Mouse (Mus musculus): ENCODE measurements around the gene Nlgn1. TPM values are rescaled to one million over a fixed set of nuclear protein-coding genes. Genes with fewer than 3 reads are reported as not detected.

Nlgn1 gene
- polyA plus RNA-seq, 2 experiments, result not detected

DNA sequence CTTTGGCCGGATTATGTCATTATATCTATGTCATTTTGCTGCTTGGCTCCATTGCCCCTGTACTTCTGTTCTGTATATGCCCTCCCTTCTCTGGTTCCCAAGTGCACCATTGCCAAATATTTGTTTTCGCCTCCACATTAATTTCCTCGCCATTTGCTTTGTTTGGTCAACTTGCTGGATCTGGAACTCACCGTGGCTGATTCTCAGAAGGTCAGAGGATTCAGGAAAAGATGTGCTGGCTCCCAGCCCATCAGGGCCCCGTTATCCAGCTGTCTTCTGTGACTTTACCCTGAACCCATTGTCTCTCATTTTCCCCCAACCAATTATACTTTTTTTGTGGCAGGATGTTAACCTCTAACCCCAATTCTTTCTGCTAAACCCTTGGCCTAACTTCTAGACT, 158.0 kb downstream of the Nlgn1 start:
- no peak overlapping the region for H3K9ac ChIP-seq (replicated peaks)
- no peaks in the 10 kb centered on the region for H3K36me3 ChIP-seq (replicated peaks; ENCODE audit: control insufficient read depth, insufficient read depth, low read depth)
- no peaks in the 10 kb centered on the region for H3K27me3 ChIP-seq (ENCODE audit: control insufficient read depth, insufficient read depth, low read length)
- DNase-seq (ENCODE audit: low read depth in 3 of 3, low spot score in 3 of 3) (no peak), ATAC-seq (ENCODE audit: insufficient read depth) (no peak)
- H3K27ac ChIP-seq, result no peak overlapping the region
- 47% methylated on average over 5 of the region's 5 CpGs for WGBS (ENCODE audit: insufficient replicate concordance)
- no peak overlapping the region for H3K4me2 ChIP-seq (ENCODE audit: low read depth)
- TF ChIP-seq CTCF (IDR thresholded peaks at IDR 0.05; ENCODE audit: low read depth) (no peak), EP300 (IDR thresholded peaks at IDR 0.05; ENCODE audit: low read depth) (no peak)
- H3K4me3 ChIP-seq (ENCODE audit: insufficient read depth in 1 of 2, low read depth in 2 of 2, low read length in 2 of 2), result no peak overlapping the region
- no peaks in the 10 kb centered on the region for H3K4me1 ChIP-seq (replicated peaks; ENCODE audit: control insufficient read depth in 2 of 2, insufficient read depth in 2 of 2, low read length in 1 of 2)
- no peaks in the 10 kb centered on the region for H3K9me3 ChIP-seq (ENCODE audit: control insufficient read depth, low read length)

- Histone ChIP-seq H3K36me3 (replicated peaks; ENCODE audit: control insufficient read depth, insufficient read depth, low read depth) (no peaks in the 10 kb centered on the region), H3K9me3 (ENCODE audit: control insufficient read depth, low read length) (no peaks in the 10 kb centered on the region), H3K4me1 (replicated peaks; ENCODE audit: control insufficient read depth in 2 of 2, insufficient read depth in 2 of 2, low read length in 1 of 2) (no peaks in the 10 kb centered on the region), H3K27ac (no peak overlapping the region), H3K4me3 (ENCODE audit: insufficient read depth in 1 of 2, low read depth in 2 of 2, low read length in 2 of 2) (no peak overlapping the region), H3K27me3 (ENCODE audit: control insufficient read depth, insufficient read depth, low read length) (no peaks in the 10 kb centered on the region), H3K9ac (replicated peaks) (no peak overlapping the region), H3K4me2 (ENCODE audit: low read depth) (no peak overlapping the region)
- no peak for ATAC-seq (ENCODE audit: insufficient read depth)
- 50% methylated on average over 3 of the region's 3 CpGs for WGBS (ENCODE audit: insufficient replicate concordance)
- DNase-seq (ENCODE audit: low read depth in 3 of 3, low spot score in 3 of 3), result no peak
- TF ChIP-seq EP300 (IDR thresholded peaks at IDR 0.05; ENCODE audit: low read depth), result no peak
- no peak for TF ChIP-seq CTCF (IDR thresholded peaks at IDR 0.05; ENCODE audit: low read depth)
These were observed 158.6 kb downstream of the Nlgn1 start for GRCm38 (mm10) chr3:26173613-26174012.

DNA sequence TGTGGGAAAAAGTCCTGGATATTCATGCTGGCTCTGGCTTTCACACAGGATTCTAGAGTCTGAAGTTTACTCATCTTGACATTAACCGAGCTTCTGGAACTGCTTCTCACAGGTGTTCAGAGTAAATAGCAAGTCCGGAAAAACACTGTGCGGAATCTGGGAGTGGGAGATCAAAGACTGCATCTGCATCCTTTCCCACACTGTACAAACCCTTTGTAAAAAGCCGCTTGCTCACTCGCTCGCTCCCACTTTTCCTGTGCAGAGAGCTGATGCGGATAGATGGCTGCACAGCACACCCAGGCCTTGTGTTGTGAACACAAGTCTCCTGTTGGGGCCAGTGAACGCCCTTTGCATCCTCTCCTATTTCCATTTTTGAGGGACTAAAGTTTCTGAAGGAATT, 165.5 kb downstream of the Nlgn1 start:
- Histone ChIP-seq H3K36me3 (replicated peaks; ENCODE audit: control insufficient read depth, insufficient read depth, low read depth) (no peaks in the 10 kb centered on the region), H3K9me3 (ENCODE audit: control insufficient read depth, low read length) (no peaks in the 10 kb centered on the region), H3K4me3 (ENCODE audit: insufficient read depth in 1 of 2, low read depth in 2 of 2, low read length in 2 of 2) (no peak overlapping the region), H3K9ac (replicated peaks) (no peak overlapping the region), H3K27me3 (ENCODE audit: control insufficient read depth, insufficient read depth, low read length) (no peaks in the 10 kb centered on the region), H3K4me1 (replicated peaks; ENCODE audit: control insufficient read depth in 2 of 2, insufficient read depth in 2 of 2, low read length in 1 of 2) (no peaks in the 10 kb centered on the region), H3K4me2 (ENCODE audit: low read depth) (no peak overlapping the region), H3K27ac (no peak overlapping the region)
- DNase-seq (ENCODE audit: low read depth in 3 of 3, low spot score in 3 of 3), result no peak
- TF ChIP-seq CTCF (IDR thresholded peaks at IDR 0.05; ENCODE audit: low read depth) (no peak), EP300 (IDR thresholded peaks at IDR 0.05; ENCODE audit: low read depth) (no peak)
- 68% methylated on average over 8 of the region's 8 CpGs for WGBS (ENCODE audit: insufficient replicate concordance)
- ATAC-seq (ENCODE audit: insufficient read depth), result no peak

DNA sequence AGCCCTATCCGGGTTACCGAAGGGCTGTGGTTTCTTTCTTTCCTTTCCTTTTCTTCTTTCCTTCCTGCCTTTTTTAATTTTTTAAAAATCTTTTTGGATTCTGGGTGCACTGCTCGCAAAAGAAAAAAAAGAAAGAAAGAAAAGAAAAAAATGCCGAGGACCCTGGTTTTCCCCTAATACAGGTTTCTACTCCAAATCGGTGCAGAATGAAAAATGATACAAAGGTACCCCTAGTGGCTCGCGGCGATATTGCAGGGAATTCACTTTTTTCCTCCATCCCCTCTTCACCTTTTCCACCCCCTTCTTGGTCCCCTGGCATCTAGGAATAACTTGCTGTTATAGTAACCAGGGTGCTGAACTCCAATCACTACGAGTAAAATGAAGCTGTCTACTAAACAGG, 178.5 kb downstream of the Nlgn1 start:
- H3K36me3 ChIP-seq (replicated peaks; ENCODE audit: control insufficient read depth, insufficient read depth, low read depth), result no peaks in the 10 kb centered on the region
- WGBS (ENCODE audit: insufficient replicate concordance), result 1% methylated on average over 9 of the region's 9 CpGs
- ATAC-seq (ENCODE audit: insufficient read depth), result no peak
- no peak for DNase-seq (ENCODE audit: low read depth in 3 of 3, low spot score in 3 of 3)
- peak; percentile 49; the same call in 1 of the 2 replicates for TF ChIP-seq CTCF (IDR thresholded peaks at IDR 0.05; ENCODE audit: low read depth)
- no peak for TF ChIP-seq EP300 (IDR thresholded peaks at IDR 0.05; ENCODE audit: low read depth)
- no peak overlapping the region for H3K27ac ChIP-seq
- peaks cover 11% of the 10 kb centered on the region for H3K27me3 ChIP-seq (ENCODE audit: control insufficient read depth, insufficient read depth, low read length)
- H3K4me3 ChIP-seq (ENCODE audit: insufficient read depth in 1 of 2, low read depth in 2 of 2, low read length in 2 of 2), result peak overlapping the region in 1 of 2 experiments; percentile 20; a peak in 2 of 4 replicates
- no peaks in the 10 kb centered on the region for H3K9me3 ChIP-seq (ENCODE audit: control insufficient read depth, low read length)
- no peaks in the 10 kb centered on the region for H3K4me1 ChIP-seq (replicated peaks; ENCODE audit: control insufficient read depth in 2 of 2, insufficient read depth in 2 of 2, low read length in 1 of 2)
- peak overlapping the region; percentile 40 for H3K4me2 ChIP-seq (ENCODE audit: low read depth)
- no peak overlapping the region for H3K9ac ChIP-seq (replicated peaks)

DNA sequence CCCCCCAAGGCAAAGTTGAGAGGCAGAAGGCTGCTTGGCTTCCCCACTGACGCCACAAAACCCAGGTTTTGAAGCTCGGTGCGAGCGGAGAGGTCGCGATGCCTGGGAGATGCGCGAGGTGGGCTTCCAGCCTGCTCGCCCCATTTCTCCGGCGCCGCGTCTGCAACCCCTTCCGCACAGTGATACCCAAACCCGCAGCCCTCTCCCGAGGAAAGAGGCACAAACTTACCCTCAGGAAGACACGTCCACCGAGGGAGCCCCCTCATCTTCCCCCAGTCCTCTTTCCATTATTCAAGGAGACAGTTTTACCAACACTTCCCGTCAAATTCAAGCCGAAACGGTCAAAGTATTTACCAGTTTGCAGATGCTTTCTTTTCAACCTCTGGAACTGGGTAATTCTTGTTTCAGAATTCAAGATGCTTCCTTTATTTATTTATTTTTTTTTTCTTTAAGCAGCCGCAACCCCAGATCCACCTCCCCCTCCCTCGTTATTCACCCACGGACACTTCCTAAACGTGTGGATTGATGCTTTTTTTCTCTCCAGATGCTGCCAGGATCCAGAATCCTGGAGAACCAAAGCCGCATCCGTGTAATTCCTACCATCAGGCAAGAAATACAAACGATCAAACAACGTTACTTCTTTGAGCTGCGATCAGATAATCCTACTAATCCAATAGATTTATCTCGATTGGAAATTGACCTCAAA, 179.1 kb downstream of the Nlgn1 start:
- TF ChIP-seq EP300 (IDR thresholded peaks at IDR 0.05; ENCODE audit: low read depth) (no peak), CTCF (IDR thresholded peaks at IDR 0.05; ENCODE audit: low read depth) (no peak)
- Histone ChIP-seq H3K4me1 (replicated peaks; ENCODE audit: control insufficient read depth in 2 of 2, insufficient read depth in 2 of 2, low read length in 1 of 2) (no peaks in the 10 kb centered on the region), H3K4me2 (ENCODE audit: low read depth) (peak overlapping the region; percentile 40), H3K9ac (replicated peaks) (no peak overlapping the region), H3K9me3 (ENCODE audit: control insufficient read depth, low read length) (no peaks in the 10 kb centered on the region), H3K4me3 (ENCODE audit: insufficient read depth in 1 of 2, low read depth in 2 of 2, low read length in 2 of 2) (peak overlapping the region; percentile 3 to 20; a peak in 3 of 4 replicates), H3K27ac (no peak overlapping the region), H3K27me3 (ENCODE audit: control insufficient read depth, insufficient read depth, low read length) (peaks cover 11% of the 10 kb centered on the region), H3K36me3 (replicated peaks; ENCODE audit: control insufficient read depth, insufficient read depth, low read depth) (no peaks in the 10 kb centered on the region)
- 1% methylated on average over 31 of the region's 31 CpGs for WGBS (ENCODE audit: insufficient replicate concordance)
- ATAC-seq (ENCODE audit: insufficient read depth) (no peak), DNase-seq (ENCODE audit: low read depth in 3 of 3, low spot score in 3 of 3) (no peak)

All from liver, embryonic 14.5 days (tissue).